Mouse (Mus musculus) CD4-positive helper T cell, adult 2 months (primary cell): ENCODE measurements around the gene Ppp1r2.

ENCODE experiments used
- DNase-seq: peaks from one replicate; pipeline ENCODE4 v3.0.0-alpha.2; 2012; ENCODE audit warnings: low read depth, missing footprints, low spot score

Ppp1r2 gene

DNA sequence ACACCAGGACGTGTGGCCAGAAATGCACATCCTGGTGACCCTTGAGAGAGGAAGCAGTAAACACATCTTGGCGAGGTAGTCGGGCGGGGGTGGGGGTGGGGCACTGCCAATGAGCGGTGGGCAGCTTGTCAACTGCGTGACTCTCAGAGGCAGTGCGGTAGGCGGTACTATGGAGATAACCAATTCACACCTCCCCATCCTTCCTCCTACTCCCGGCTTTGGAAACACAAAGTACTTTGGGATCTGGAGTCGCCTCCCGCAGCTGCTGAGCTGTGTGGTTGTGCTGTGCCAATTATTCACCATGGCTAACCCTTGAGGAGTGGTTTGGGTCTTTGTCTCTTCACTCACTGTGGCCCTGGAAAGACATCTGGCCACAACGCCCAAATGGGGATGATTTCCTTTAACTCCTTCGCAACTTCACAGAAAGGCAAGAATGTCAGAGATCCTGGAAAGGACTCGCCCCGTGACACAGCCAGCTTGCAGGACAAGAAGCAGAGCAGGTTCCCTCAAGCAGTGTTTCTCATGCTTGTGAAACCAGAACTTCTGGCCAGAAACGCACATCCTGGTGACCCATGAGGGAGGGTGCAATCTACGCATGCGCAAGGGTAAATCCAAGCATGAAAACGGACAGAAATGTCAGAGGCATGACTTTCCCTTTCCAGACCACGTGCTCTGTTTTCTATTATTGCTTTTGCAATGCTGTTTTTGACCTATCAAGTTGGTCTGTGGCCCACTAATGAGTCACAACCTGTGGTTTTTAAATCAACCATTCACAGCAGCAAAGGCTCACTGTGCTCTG is 41.3 kb downstream of the Ppp1r2 start:
- peak; percentile 65 for DNase-seq

DNA sequence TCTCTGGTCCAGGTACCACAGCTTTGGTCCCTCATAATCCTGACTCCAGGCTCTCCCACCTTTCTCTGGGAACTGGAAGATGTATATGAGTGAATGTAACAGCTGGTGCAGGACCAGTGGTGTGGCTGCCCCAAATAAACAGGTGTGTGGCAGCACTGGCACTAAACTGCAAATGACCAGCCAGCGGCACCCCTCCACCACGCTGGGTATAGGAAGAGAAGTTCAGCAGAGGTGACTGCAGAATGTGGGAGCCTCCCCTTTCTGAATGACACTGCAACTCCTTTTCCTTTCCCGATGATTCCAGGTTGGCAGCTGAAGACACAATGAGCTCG is 41.9 kb downstream of the Ppp1r2 start:
- no peak for DNase-seq

DNA sequence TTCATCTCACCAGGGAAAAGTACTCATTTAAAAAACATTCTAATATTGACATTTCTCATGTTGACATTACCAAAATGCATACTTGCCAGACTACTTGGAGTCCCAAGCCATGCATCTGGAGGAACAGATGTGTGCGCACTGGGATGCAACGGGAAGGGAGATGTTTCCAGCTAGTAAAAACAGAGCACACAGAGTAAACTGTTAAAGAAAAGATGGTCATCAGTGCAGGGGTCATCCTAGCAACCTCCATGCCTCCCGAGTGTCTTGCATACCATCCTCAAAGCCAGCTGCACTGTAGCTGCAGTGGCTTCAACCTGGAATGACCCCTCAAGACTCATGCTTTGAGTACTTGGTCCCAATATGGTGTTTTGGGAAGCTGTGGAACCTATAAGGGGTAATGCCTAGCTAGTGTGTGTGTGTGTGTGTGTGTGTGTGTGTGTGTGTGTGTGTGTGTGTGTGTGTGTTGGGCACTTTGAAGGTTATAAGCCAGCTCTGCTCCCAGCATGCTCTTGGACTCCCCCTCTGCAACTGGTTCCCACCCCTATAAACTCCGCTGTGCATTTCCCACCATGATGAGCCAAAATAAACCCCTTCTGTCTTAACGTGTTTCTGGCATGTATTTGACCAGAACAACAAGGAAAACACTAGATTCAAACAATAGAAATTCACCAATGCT is 42.4 kb downstream of the Ppp1r2 start:
- no peak for DNase-seq

DNA sequence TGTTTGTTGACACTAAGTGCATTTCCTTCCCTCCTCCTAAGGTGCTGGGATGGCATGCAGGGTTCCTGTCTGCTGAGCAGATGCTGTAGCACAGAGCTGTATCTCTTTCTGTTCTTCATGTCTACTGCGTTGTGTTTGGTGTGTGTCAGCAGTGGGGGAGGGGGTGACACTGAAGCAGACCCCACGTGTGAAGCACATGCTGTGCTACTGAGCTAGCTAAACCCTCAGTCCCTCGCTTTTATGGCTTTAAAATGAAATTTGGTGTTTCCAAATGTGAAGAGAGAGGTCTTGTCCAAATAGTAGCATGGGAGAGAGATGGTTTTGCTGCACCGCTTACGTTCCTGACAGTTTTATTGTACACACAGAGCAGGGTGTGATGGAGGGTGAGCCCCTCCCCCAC is 43.5 kb downstream of the Ppp1r2 start:
- no peak for DNase-seq

DNA sequence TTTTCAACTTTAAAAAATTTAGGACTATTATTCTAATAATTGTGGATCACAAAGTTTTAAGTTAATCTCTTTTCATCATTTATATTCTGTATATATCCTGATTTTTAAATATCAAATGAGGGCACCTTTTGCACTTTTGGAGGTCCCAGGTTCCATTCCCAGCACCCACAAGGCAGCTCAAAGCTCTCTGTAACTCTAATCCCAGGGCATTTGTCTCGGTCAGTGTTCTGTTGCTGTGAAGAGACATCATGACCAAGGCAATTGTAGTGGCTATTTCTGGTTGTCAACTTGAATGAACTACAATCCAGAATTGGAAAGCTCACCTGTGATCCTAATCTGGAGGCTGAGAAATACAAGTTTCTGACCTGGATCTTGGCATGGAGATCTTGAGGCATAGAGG is 47.3 kb downstream of the Ppp1r2 start:
- DNase-seq, result no peak

DNA sequence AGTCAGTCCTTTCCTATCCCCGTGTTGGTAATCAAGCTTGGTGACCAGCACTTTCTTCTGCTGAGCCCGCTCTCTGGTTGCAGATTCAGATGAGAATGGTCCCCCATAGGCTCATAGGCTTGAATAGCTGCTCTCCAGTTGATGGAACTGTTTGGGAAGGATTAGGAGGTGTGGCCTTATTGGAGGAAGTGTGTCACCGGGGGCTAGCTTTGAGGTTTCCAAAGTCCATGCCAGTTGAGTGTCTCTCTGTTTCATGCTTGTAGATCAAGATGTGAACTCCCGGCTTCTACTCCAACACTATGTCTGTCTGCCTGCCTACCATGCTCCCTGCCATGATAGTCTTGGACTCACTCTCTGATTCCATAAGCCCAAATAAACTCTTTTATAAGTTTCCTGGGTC is 59.8 kb downstream of the Ppp1r2 start:
- DNase-seq, result no peak

DNA sequence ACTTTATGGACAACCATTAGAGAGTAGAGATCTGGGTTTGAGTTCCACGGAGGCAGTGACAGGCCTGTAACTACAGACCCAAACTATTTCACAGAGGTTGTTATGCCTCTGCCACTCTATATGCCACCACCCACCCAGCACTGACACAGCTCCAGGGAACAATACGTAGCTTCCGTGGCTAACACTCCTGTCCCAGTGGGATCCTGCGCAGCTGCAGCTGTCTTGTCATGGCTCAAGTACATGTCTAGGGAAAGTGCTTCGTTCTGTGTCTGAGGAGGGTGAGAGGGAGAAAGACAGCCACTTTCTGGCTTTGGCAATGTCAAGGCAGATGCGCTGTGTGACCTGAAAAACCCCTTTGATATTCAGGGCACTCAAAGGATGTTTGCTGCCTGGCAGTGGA is 61.6 kb downstream of the Ppp1r2 start:
- no peak for DNase-seq

DNA sequence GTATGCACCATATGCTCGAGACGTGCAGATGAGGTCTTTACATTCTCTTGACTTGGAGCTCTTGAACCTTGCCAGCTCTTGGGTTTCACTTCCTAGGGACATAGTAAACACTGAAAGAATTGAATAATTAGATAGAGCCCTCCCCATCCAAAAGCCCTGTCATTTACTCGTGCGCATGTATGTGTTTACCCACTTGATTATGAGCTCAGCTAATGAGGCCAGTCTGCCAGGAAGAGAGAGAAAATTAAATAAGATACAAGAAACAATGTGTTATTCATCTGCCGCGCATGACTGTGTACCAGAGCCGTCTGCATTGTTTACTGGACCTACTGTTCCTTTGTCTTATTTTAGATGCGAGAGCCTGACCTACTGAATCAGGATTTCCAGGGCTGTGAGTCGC is 63.6 kb downstream of the Ppp1r2 start:
- DNase-seq, result no peak

DNA sequence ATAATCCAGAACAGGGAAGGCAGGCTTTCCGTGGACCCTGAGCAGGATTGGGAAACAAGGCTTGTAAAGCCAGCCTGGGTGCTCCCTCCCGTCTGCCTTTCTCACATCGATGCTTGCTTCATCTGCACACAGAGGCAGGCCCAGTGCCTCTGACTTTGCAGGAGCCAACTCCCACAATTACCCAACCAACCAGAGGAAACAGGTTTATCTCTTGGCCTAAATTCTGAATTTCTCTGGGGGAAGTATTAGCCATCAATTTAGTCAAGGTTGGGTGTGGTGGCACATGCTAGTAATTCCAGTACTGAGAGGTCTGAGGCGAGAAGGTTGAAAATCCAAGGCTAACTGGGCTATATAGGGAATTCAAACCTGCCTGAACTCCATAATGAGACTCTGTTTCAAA is 64.6 kb downstream of the Ppp1r2 start:
- DNase-seq, result no peak

DNA sequence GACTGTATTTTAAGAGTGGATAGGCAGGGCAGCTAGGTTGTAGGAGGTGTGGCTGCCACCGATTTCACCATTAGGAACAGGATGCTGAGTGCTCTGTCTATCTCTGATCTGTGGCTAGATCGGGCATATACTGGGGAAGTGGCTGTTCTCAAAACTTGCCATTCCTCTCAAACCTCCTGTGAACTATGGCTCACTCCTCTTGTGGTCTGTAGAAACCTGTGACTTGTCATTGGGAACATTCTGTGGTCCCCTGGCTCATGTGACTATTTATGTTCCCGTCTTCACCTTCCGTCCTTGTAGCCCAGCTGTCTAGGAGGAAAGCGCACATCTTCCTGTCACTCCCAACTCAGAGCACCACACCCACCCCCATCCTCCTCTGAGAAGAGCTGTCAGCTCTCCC is 65.2 kb downstream of the Ppp1r2 start:
- peak; percentile 74 for DNase-seq

DNA sequence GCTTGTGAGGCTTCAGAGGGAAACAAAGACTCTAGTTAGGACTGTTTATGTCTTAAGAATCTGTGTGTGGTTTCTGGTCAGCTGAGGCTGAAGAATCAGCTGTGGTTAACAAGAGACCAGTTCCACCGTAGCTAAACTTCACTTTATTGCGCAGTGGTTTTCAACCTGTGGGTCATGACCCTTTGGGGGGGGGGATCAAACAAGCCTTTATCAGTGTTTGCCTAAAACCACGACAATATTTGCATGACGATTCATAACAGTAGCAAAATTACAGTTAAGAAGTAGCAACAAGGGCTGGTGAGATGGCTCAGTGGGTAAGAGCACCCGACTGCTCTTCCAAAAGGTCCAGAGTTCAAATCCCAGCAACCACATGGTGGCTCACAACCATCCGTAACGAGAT is 69.4 kb downstream of the Ppp1r2 start:
- DNase-seq, result peak; percentile 45

DNA sequence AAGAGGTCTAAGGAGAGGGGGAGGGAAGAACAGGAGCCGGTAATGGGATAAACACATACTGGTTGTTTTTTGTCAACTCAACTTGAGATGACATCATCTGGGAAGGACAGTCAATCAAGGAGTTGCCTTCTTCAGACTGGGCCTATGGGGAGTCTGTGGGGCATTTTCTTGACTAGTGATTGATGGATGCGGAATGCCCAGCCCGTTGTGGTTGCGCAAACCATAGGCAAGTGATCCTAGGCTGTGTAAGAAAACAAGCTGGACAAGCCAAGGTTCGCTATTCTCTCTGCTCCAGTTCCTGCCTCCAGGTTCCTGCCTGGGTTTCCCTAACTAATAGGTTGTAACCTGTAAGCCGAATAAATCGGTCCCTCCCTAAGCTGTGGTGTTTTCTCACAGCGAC is 69.9 kb downstream of the Ppp1r2 start:
- no peak for DNase-seq

DNA sequence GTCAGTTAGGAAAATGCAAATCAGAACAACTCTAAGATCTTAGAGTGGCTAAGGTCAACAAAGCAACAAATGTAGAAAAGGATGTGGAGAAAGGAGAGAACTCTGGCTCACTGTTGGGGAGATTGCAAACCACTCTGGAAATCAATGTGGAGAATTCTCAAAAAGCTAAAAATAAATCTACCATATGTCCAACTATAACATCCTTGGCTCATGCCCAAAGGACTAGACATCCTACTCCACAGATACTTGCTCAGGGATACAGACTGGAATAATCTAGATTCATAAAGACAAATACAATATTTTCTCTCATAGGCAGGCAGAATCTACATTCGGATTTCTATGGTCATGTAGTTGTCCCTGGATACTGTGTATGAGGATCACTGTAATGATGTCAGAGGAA is 70.9 kb downstream of the Ppp1r2 start:
- DNase-seq, result no peak

DNA sequence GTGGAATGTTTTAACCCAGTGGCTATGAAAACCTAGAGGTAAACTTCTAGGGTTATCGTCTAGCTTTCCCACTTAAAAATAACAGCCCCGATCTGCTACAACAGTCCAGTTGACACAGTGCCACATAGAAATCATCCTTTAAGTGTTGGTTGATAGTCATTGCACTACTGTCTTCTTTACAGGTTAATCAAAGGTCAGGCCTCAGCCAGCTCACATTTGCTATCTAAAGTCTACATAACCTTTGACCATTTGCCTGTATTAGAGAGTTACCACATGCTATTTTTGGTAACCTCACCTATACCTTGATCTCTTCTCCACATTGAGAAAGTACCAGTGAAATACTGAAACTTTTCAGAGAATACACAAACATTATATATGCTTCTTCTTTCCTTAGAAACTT is 73.4 kb downstream of the Ppp1r2 start:
- DNase-seq, result no peak
